Mouse (Mus musculus): ENCODE data around the gene Zc2hc1c.
"Not testable (repeated sequence)": the region's sequence is repeated elsewhere in the genome, so short reads cannot be mapped to it uniquely, and the experiment has no call there.

Zc2hc1c gene

DNA sequence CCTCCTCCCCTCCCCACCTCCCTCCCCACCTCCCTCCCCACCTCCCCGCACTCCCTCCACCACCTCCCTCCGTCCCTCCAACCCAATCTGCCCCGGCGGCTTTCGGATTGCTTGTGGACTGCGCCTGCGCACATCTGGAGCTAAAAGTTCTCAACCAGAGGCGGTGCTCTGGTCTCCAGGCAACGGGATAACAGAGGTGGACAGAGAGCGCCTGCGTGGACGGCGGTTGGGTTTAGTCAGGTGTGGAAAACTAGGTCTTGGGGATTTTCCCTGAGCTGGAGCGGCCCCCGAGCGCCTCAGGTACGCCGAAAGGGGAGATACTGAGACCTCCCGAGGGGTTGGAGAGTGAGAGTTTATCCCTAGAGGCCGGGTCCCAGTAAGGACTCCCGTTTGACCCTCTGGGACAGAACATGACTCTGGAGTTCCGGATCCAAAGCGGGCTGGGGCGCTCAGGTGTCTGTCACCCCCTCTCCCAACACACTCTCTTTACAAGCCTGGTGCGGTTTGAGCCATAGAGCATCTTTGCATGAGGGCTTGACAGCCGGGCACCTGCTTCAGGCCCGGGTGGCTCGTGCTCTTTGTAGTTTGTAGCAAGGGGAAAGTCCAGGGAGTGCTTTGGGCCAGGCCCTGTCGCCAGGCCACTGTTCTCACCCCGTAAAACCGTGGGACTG lies at the start of gene Zc2hc1c:
TSS of gene Zc2hc1c (plus strand) at position 106 of the 671 bp plus-strand sequence.
- peak; percentile 72 for DNase-seq (ENCODE audit: low read depth, low spot score)

DNA sequence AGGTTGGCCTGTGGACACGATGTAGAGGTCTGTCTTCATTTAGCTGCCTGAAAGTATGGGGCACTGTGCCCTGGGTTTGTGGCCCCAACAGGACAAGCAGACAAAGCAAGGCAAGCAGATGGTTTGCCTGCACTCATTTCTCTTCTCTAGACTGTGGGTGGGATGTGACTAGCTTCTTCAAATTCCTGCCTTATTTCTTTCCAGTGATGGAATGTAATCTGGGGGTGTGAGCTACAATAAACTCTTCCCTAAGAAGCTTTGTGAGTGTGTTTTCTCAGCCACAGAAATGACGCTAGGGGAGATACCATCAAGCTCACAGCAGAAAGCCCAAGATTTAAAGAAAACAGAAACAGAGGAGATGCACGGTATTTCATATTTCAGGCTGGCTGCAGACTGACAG lies 36.3 kb upstream of the Zc2hc1c start:
- peak; percentile 22 for DNase-seq (ENCODE audit: low read depth, low spot score)

DNA sequence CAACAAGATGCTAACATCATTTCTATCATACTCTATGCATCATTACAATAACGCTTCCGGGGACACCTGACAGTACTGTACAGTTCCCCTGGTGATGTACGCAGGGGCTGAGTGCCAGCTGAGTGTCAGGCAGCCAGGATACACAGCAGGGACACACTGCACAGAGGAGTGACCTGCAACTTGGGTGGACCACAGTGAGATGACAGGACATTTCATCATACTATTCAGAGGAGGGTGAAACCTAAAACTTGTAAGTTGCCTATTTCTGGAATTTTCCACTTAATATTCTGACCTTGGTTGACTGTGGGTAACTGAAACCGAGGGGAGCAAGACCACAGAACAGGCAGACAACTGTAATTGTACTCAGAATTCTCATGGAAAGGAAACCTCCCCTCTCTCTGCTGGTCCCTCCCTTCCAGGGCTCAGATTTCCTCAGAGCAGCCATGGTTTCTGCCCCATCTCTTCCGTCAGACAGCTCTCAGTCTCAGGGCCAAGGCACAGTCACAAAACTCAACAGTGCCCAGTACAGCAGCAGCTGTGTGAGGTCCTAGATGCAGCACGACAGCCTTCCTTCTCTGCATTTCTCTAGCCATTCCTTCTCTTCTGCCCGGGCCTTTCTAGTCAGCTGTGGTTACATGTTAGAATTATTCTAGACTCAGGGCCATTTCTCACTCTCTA lies 32.2 kb upstream of the Zc2hc1c start:
- no peak for DNase-seq (ENCODE audit: low read depth, low spot score)

GRCm38 (mm10) chr12:85257008-85257639 lies 31.3 kb upstream of the Zc2hc1c start:
- no peak for DNase-seq (ENCODE audit: low read depth, low spot score)

- DNase-seq (ENCODE audit: low read depth, low spot score) = no peak
Observed at GRCm38 (mm10) chr12:85262489-85262888, 25.9 kb upstream of the Zc2hc1c start.

DNA sequence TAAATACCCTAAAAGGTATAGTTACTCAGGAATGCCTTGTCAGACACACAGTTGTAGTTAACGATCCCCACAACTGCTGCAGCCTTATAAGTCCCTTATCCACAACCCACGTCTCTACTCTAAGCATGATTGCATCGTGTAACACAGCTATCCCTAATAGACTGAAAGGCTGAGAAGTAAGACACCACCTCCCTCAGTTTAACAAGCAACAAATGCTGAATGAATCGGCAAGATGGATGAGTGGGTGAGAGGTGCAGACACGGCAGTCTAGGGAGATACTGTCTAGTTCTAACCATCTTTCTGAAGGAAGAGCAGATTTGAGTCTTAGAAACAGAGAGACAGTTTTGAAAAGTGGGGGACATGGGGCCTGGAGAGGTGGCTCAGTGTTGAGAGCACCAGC lies 25.2 kb upstream of the Zc2hc1c start:
- DNase-seq (ENCODE audit: low read depth, low spot score) = peak; percentile 24

DNA sequence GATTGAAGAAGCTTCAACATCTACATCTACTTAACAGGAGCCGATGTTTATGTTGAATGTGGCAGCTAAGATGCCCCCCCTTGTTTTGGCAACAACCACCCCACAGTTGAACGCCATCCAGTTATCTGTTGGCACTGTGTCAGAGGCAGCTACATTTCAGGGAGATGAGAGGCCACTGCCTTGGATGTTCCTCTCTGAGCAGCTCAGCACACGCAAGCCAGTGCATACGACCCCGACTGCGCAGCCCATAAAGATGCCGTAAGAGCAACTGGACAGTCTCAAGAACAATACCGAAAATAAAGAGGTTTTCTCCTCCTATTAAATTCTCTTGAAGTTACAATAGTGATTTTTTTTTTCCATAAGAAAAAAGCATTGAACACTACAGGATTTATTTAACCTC lies 23.9 kb upstream of the Zc2hc1c start:
- no peak for DNase-seq (ENCODE audit: low read depth, low spot score)

DNA sequence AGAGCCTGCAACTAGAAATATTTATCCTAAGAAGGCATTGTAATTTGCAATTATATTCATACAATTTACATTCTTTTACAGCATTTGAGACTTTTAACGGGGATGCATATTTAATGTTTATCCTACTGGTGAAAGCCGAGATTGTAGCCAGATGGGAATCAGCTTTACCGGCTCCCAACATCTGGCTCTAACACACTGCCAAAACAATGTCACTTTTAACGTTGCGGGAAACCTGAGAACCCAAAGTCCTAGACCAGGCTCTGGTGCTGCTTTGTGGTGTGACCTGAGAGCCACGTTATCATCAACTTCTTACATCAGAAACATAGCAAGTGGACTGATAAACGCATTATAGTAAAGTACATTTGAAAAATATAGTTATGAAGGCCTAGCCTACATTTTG lies 23.5 kb upstream of the Zc2hc1c start:
- no peak for DNase-seq (ENCODE audit: low read depth, low spot score)

GRCm38 (mm10) chr12:85266248-85266647 lies 22.1 kb upstream of the Zc2hc1c start:
- DNase-seq (ENCODE audit: low read depth, low spot score) = no peak

DNA sequence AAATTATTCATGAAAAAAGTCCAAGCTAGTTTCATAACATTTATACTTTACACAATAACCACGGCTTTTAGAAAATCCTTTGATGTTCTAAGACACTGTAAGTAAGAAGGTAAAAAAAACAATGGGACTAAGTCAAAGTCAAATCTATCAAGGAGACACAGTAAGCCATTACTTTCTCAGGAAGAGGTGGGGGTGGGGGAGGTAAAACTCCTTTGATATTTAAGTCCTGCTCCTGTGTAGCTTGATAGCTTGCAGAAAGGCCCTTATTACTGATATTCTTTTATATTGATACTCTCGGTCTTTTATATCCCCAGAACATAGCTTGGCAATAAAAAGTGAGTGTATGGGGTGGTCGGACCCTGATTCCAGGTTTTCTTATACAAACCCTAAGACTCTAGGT lies 18.6 kb upstream of the Zc2hc1c start:
- no peak for DNase-seq (ENCODE audit: low read depth, low spot score)

- DNase-seq (ENCODE audit: low read depth, low spot score) = peak; percentile 85
Observed at GRCm38 (mm10) chr12:85270319-85270718, 18.1 kb upstream of the Zc2hc1c start, which contains the start of gene Mlh3. Gene Mlh3, minus strand, starts transcription at chr12:85270599.

- DNase-seq (ENCODE audit: low read depth, low spot score) = no peak
Observed at GRCm38 (mm10) chr12:85271132-85271842, 17.1 kb upstream of the Zc2hc1c start.

DNA sequence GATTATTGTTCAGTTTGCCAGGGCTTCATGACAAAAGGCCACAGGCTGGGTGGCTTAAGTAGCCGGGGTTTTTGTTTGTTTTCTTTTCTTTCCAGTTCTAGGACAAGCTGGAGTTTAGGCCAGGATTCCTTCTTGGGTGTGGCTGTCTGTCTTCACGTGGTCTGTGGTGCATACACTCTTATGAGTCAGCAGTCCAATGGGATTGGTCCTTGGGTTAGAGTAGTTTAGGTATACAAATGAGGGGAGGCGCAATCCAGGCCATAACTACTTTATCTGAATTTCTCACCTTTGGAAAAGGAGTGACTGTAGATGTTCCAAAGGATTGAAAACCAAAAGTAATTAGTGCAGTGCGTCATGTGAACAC lies 16.6 kb upstream of the Zc2hc1c start:
- no peak for DNase-seq (ENCODE audit: low read depth, low spot score)

GRCm38 (mm10) chr12:85273508-85273907 lies 14.9 kb upstream of the Zc2hc1c start:
- no peak for DNase-seq (ENCODE audit: low read depth, low spot score)

DNA sequence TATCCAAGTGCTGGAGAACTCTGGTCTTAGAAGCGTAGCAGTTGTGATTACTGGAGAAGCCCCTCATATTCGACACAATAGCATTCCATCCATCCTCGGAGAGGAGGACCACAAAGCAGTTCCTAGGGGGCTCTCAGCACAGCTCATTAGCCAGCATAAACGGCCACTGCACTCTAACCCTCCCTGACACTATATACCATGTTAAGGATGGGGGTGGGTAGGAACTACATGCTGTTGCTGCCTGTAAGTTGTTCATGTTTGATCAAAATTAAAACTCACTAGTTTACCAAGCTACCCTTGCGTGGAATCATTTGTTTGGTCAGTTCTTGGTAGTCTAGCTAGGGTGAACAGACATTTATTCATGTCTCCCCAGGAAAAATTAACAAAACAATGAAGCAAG lies 12.1 kb upstream of the Zc2hc1c start:
- DNase-seq (ENCODE audit: low read depth, low spot score) = no peak

DNA sequence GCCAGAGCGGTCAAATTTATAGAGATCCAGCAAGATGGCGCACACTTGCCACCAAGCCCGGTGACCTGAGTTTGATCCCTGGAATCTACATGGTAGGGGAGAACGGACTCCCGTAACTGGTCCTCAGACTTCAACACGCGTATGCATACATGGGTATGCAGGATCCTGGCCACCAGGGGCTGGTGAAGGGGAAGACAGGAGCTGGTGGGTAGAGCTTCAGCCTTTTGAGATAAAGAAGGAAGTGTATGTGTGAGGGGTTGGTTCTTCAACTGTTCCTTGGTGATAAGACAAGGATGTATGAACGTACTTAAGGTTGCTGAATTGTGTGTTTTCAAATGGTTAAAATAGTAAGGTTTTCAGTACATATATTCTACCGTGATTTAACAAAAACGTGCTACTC lies 9.5 kb upstream of the Zc2hc1c start:
- no peak for DNase-seq (ENCODE audit: low read depth, low spot score)

DNA sequence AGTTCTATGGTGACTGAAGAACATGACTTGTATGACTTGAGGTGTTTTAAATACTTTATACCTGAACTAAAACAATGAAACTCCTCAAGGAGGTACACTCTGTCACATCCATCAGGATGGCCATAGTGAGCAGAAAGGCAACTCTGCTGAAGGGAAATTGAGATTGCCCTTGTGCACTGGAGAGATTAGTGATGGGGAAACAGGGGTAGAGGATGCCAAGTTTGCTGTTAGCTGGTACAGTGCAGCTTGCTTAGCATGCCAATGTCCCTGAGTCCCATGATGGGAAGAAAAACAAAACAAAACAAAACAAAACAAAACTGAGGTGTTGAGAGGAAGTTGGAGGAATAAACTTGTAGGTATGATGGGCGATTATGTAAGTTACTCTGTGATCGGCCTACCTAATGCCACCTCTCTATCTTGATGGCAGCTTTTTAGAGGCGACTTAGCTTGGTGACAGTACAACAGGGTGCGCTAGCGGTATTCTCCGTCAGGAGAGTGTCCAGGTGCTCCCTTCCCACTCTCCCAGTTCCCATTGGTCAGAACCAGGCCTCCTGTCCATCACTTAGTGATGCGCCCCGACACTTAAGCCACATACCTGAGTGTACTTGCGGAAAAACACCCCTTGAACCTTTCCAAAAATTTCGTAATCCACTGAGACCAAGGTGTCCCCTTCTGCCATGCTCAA lies 8.9 kb upstream of the Zc2hc1c start:
- no peak for DNase-seq (ENCODE audit: low read depth, low spot score)

GRCm38 (mm10) chr12:85280105-85280844 lies 8.1 kb upstream of the Zc2hc1c start:
- peak; percentile 95 for DNase-seq (ENCODE audit: low read depth, low spot score)

GRCm38 (mm10) chr12:85280845-85281651 lies 7.3 kb upstream of the Zc2hc1c start:
- DNase-seq (ENCODE audit: low read depth, low spot score) = no peak

DNA sequence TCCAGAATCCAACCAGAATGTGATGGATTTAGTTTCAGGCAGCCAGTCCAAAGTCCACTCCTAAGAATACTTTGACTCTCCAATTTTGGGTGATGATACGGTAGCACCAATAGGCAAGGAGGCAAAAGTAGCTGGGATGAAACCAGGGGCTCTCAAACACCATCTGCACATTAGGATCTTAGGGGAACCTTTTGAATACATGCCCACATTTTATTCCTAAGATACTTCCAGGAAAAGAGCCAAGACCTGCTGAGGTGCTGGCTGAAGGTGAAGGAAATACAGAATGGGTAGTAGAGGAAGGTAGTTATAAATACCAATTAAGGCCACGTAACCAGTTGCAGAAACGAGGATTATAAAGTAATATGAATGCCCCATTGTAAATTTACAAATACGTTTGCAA lies 6.6 kb upstream of the Zc2hc1c start:
- DNase-seq (ENCODE audit: low read depth, low spot score) = not testable (repeated sequence)
